Mouse (Mus musculus) CH12.LX (cell line): ENCODE results near the gene Isg15. TPM values are rescaled to one million over a fixed set of nuclear protein-coding genes. Genes with fewer than 3 reads are reported as not detected.

Source experiments
- DNase-seq: peaks from one replicate; pipeline ENCODE4 v3.0.0-alpha.2; 2013; ENCODE audit errors: extremely low read depth
- H3K27ac ChIP-seq: 2 replicates; pipeline ENCODE4 v1.5.1; 2012; ENCODE audit warnings: low read depth, mild to moderate bottlenecking, control low read depth, moderate library complexity; ENCODE audit not compliant: insufficient read depth
- H3K27me3 ChIP-seq: replicated peaks from 2 replicates; pipeline ENCODE3; 2012; ENCODE audit warnings: inconsistent platforms
- H3K36me3 ChIP-seq, 2 experiments: replicated peaks in 1 of 2; 2 replicates each; pipeline versions ENCODE3 to v1.6.1; 2012; ENCODE audit warnings: inconsistent platforms in 1 of 2, low read length in 1 of 2, mild to moderate bottlenecking in 1 of 2, mixed read lengths in 1 of 2, moderate library complexity in 1 of 2; ENCODE audit not compliant: control insufficient read depth in 1 of 2, insufficient read depth in 1 of 2
- H3K4me1 ChIP-seq, 2 experiments: 2 replicates each; pipeline ENCODE4 v1.6.1; 2012; ENCODE audit warnings: inconsistent platforms in 1 of 2, moderate library complexity in 1 of 2; ENCODE audit not compliant: insufficient read depth in 2 of 2, control insufficient read depth in 1 of 2
- H3K4me2 ChIP-seq: 2 replicates; pipeline ENCODE4 v1.6.1; 2012; ENCODE audit warnings: low read depth, mild to moderate bottlenecking, control low read depth; ENCODE audit not compliant: poor library complexity, insufficient read depth, severe bottlenecking
- H3K4me3 ChIP-seq, 3 experiments: fragments of 150-350 bp in 1 of 3; sonication (generic) in 1 of 3; replicated peaks in 1 of 3; 2 replicates each; pipeline versions ENCODE3 to v1.5.1; 2011 to 2012; ENCODE audit warnings: low read depth in 2 of 3, low read length in 2 of 3, mild to moderate bottlenecking in 2 of 3, moderate library complexity in 2 of 3, control low read depth in 1 of 3, improper control_type of control experiment in 1 of 3, inconsistent platforms in 1 of 3, mixed read lengths in 1 of 3; ENCODE audit not compliant: poor library complexity in 1 of 3
- H3K79me2 ChIP-seq: replicated peaks from 2 replicates; pipeline ENCODE4 v1.6.1; 2012; ENCODE audit warnings: mild to moderate bottlenecking, moderate library complexity; ENCODE audit not compliant: control insufficient read depth, poor library complexity, insufficient read depth, severe bottlenecking; ENCODE audit errors: extremely low read depth
- H3K9ac ChIP-seq: 2 replicates; pipeline ENCODE4 v1.6.1; 2012; ENCODE audit warnings: low read depth, mild to moderate bottlenecking, control low read depth, moderate library complexity; ENCODE audit not compliant: insufficient read depth
- H3K9me3 ChIP-seq: replicated peaks from 2 replicates; pipeline ENCODE3; 2012; ENCODE audit warnings: low read length, inconsistent platforms, mixed read lengths
- BHLHE40 ChIP-seq: IDR thresholded peaks from 2 replicates; pipeline ENCODE4 v1.6.1; 2011; ENCODE audit warnings: mild to moderate bottlenecking, low read depth, low read length, improper control_type of control experiment
- CHD2 ChIP-seq: IDR thresholded peaks from 2 replicates; pipeline ENCODE4 v1.6.1; 2011; ENCODE audit warnings: low read length, improper control_type of control experiment
- E2F4 ChIP-seq: IDR thresholded peaks from 2 replicates; pipeline ENCODE4 v1.6.1; 2011; ENCODE audit warnings: low read depth, low read length, improper control_type of control experiment; ENCODE audit not compliant: insufficient replicate concordance
- ELF1 ChIP-seq: IDR thresholded peaks from 2 replicates; pipeline ENCODE4 v1.6.1; 2014; ENCODE audit warnings: low read depth, mild to moderate bottlenecking, inconsistent platforms, low read length, improper control_type of control experiment
- EP300 ChIP-seq: IDR thresholded peaks from 2 replicates; pipeline ENCODE4 v1.6.1; 2011; ENCODE audit warnings: low read length, improper control_type of control experiment
- ETS1 ChIP-seq: conservative IDR thresholded peaks from 2 replicates; pipeline ENCODE4 v1.6.1; 2012; ENCODE audit warnings: low read depth, mild to moderate bottlenecking, inconsistent platforms, low read length, improper control_type of control experiment, moderate library complexity
- GABPA ChIP-seq: IDR thresholded peaks from 2 replicates; pipeline ENCODE4 v1.6.1; 2012; ENCODE audit warnings: low read depth, low read length, improper control_type of control experiment, inconsistent platforms; ENCODE audit not compliant: insufficient replicate concordance
- HCFC1 ChIP-seq: IDR thresholded peaks from 2 replicates; pipeline ENCODE4 v1.6.1; 2012; ENCODE audit warnings: low read depth, mild to moderate bottlenecking, inconsistent platforms, low read length, improper control_type of control experiment
- IRF4 ChIP-seq: IDR thresholded peaks from 2 replicates; pipeline ENCODE4 v1.6.1; 2014; ENCODE audit warnings: low read depth, mild to moderate bottlenecking, inconsistent platforms, low read length, improper control_type of control experiment
- JUN ChIP-seq: IDR thresholded peaks from 2 replicates; pipeline ENCODE4 v1.6.1; 2011; ENCODE audit warnings: low read depth, mild to moderate bottlenecking, low read length, improper control_type of control experiment, moderate library complexity; ENCODE audit not compliant: insufficient read depth
- JUND ChIP-seq: conservative IDR thresholded peaks from 2 replicates; pipeline ENCODE4 v1.6.1; 2011; ENCODE audit warnings: low read depth, low read length, improper control_type of control experiment
- MAFK ChIP-seq: IDR thresholded peaks from 2 replicates; pipeline ENCODE4 v1.6.1; 2011; ENCODE audit warnings: low read length, improper control_type of control experiment; ENCODE audit not compliant: insufficient replicate concordance
- MAZ ChIP-seq: IDR thresholded peaks from 2 replicates; pipeline ENCODE4 v1.6.1; 2012; ENCODE audit warnings: low read depth, mild to moderate bottlenecking, inconsistent platforms, low read length, improper control_type of control experiment, moderate library complexity
- MEF2A ChIP-seq: IDR thresholded peaks from 2 replicates; pipeline ENCODE4 v1.6.1; 2014; ENCODE audit warnings: low read depth, mild to moderate bottlenecking, inconsistent platforms, low read length, improper control_type of control experiment, borderline replicate concordance
- MXI1 ChIP-seq: IDR thresholded peaks from 2 replicates; pipeline ENCODE4 v1.6.1; 2011; ENCODE audit warnings: mild to moderate bottlenecking, low read depth, low read length, improper control_type of control experiment
- MYC ChIP-seq: IDR thresholded peaks from 2 replicates; pipeline ENCODE4 v1.6.1; 2011; ENCODE audit warnings: low read depth, mild to moderate bottlenecking, improper control_type of control experiment, low read length
- NELFE ChIP-seq: IDR thresholded peaks from 2 replicates; pipeline ENCODE4 v1.6.1; 2011; ENCODE audit warnings: low read depth, low read length, improper control_type of control experiment
- PAX5 ChIP-seq: IDR thresholded peaks from 2 replicates; pipeline ENCODE4 v1.6.1; 2012; ENCODE audit warnings: low read length, inconsistent platforms, mixed read lengths
- POLR2AphosphoS2 ChIP-seq: IDR thresholded peaks from 2 replicates; pipeline ENCODE4 v1.6.1; 2011; ENCODE audit warnings: low read depth, low read length, improper control_type of control experiment
- SMC3 ChIP-seq: IDR thresholded peaks from 2 replicates; pipeline ENCODE4 v1.6.1; 2011; ENCODE audit warnings: low read depth, low read length, improper control_type of control experiment
- UBTF ChIP-seq: IDR thresholded peaks from 2 replicates; pipeline ENCODE4 v1.6.1; 2012; ENCODE audit warnings: low read depth, mild to moderate bottlenecking, inconsistent platforms, low read length, improper control_type of control experiment, moderate library complexity
- USF1 ChIP-seq: IDR thresholded peaks from 2 replicates; pipeline ENCODE4 v1.6.1; 2014; ENCODE audit warnings: low read depth, mild to moderate bottlenecking, inconsistent platforms, low read length, improper control_type of control experiment
- USF2 ChIP-seq: conservative IDR thresholded peaks from 2 replicates; pipeline ENCODE4 v1.6.1; 2011; ENCODE audit warnings: low read depth, low read length, improper control_type of control experiment
- ZC3H11A ChIP-seq: IDR thresholded peaks from 2 replicates; pipeline ENCODE4 v1.6.1; 2012; ENCODE audit warnings: low read depth, mild to moderate bottlenecking, inconsistent platforms, low read length, improper control_type of control experiment
- ZKSCAN1 ChIP-seq: IDR thresholded peaks from 2 replicates; pipeline ENCODE4 v1.6.1; 2012; ENCODE audit warnings: low read depth, inconsistent platforms, low read length, improper control_type of control experiment, borderline replicate concordance
- ZMIZ1 ChIP-seq: IDR thresholded peaks from 2 replicates; pipeline ENCODE4 v1.6.1; 2012; ENCODE audit warnings: low read depth, mild to moderate bottlenecking, inconsistent platforms, low read length, improper control_type of control experiment
- ZNF384 ChIP-seq: IDR thresholded peaks from 2 replicates; pipeline ENCODE4 v1.6.1; 2012; ENCODE audit warnings: low read depth, low read length, improper control_type of control experiment, inconsistent platforms
- dilution Hi-C: fragments of 300-500 bp; cut with MboI; formaldehyde crosslinking; loops from 2 replicates; pipeline ENCODE4 v1.14.3; 2020; ENCODE audit warnings: low sequenced_read_pairs; ENCODE audit not compliant: extremely low pct_unique_long_range_greater_than_20kb, extremely low pct_ligation_motif_present
- in situ Hi-C: fragments of 300-500 bp; cut with MboI; formaldehyde crosslinking; loops from 3 replicates; pipeline ENCODE4 v1.14.3; 2019; ENCODE audit warnings: low sequenced_read_pairs, low pct_ligation_motif_present, low pct_unique_long_range_greater_than_20kb, mixed read lengths
- polyA plus RNA-seq: library from polyadenylated mRNA; unstranded; fragments of >175 nt; gene quantifications from 2 replicates; pipeline ENCODE4 v1.2.1, GENCODE M21; 2012; ENCODE audit warnings: low read depth; ENCODE audit not compliant: insufficient read length
- total RNA-seq, 2 experiments: library from RNA; depleted of rRNA; stranded (reverse); fragments of 300-350 nt in 1 of 2; fragments of >200 nt in 1 of 2; gene quantifications; 2 replicates each; pipeline ENCODE4 v1.2.3; 2012 to 2014

Isg15 gene
- total and polyA plus RNA-seq, 3 experiments: 4.8 to 6.8 (median 6.0) TPM

DNA sequence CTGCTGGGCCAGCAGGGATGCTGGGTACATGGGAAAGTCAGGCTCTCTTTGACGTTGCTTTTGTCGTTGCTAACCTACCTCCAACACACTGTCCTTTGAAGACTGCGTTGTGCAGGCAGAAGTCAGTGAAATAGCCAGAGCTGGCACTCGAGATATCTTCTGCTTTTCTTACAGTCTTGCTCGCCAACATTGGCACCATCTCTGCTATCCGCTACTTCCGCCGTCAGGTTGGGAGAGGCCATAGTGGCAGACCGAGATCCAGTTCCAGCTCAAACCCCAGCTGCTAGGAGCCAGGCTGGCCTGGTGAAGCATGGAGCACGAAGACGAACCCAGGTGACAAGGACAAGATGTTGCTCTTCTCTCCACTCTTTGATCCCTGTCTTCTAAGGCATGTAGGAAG is 19.3 kb upstream of the Isg15 start:
- Histone ChIP-seq H3K4me2 (no peak overlapping the region), H3K4me1 (peaks cover 9 to 13% of the 10 kb centered on the region in 2 experiments), H3K27me3 (no peaks in the 10 kb centered on the region), H3K27ac (no peak overlapping the region), H3K36me3 (peaks cover 6 to 26% of the 10 kb centered on the region in 2 experiments), H3K4me3 (no peak overlapping the region), H3K9me3 (no peaks in the 10 kb centered on the region), H3K79me2 (no peaks in the 10 kb centered on the region), H3K9ac (no peak overlapping the region)
- dilution Hi-C loops (no loop called here), in situ Hi-C loops (no loop called here)
- DNase-seq: no peak
- no peak for TF ChIP-seq SMC3
- no peak for TF ChIP-seq ZMIZ1
- no peak for TF ChIP-seq UBTF
- no peak for TF ChIP-seq HCFC1
- TF ChIP-seq MXI1: no peak
- TF ChIP-seq NELFE: no peak
- TF ChIP-seq ZKSCAN1: no peak
- TF ChIP-seq EP300: no peak

- no peak for TF ChIP-seq MEF2A
- no peak for TF ChIP-seq ETS1
- no peak for TF ChIP-seq ZNF384
- TF ChIP-seq EP300: no peak
- TF ChIP-seq USF2: no peak
- no peak for TF ChIP-seq CHD2
- in situ Hi-C loops: no loop called here
- no peaks in the 10 kb centered on the region for H3K9me3 ChIP-seq
- H3K4me1 ChIP-seq: peaks cover 13 to 15% of the 10 kb centered on the region in 2 experiments
- no peak overlapping the region for H3K4me2 ChIP-seq
- H3K9ac ChIP-seq: no peak overlapping the region
- no peak overlapping the region for H3K4me3 ChIP-seq
- peaks cover 6 to 20% of the 10 kb centered on the region in 2 experiments for H3K36me3 ChIP-seq
- no peak overlapping the region for H3K27ac ChIP-seq
- dilution Hi-C loops: no loop called here
- H3K79me2 ChIP-seq: no peaks in the 10 kb centered on the region
- H3K27me3 ChIP-seq: no peaks in the 10 kb centered on the region
- DNase-seq: no peak
These were observed 17.2 kb upstream of the Isg15 start for GRCm38 (mm10) chr4:156217838-156218237.

DNA sequence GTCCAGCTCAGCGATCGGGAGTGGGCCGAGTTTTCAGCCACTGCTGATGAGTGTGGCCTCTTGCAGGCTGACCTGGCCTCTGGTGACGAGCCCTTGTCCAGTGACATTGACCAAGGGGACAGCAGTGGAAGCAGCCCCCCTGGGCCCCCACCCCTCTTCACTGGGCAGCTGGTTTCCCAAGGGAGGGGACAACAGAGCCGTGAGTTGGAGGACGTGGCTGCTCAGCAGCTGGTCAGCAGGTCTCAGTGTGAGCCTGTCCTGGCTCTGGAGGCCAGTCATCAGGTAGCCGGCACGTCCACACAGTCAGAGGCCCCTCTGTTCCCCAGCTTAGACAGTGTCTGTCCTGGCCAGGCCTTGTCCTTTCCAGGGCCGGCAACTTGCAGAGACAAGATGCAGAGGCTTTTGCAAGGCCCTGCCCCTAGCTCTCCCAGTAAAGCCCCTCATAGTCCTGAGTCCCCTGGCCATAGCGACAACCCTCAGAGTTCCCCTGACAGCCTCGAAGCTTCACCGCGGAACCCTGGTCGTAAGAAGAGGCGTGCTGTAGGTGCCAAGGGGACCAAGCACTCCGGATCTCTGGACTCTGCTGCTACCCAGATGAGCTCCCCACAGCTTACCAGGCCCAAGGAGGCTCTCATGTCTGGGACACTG is 16.5 kb upstream of the Isg15 start:
- H3K36me3 ChIP-seq: peaks cover 0 to 13% of the 10 kb centered on the region in 2 experiments
- TF ChIP-seq MXI1 (no peak), POLR2AphosphoS2 (no peak), MAFK (no peak), ZNF384 (no peak), JUN (no peak), E2F4 (no peak), MYC (no peak), IRF4 (no peak), PAX5 (no peak), MAZ (no peak), ELF1 (no peak), USF1 (no peak), GABPA (no peak), BHLHE40 (no peak), JUND (no peak), ZC3H11A (no peak)

More for the DNA sequence above, 16.5 kb upstream of the Isg15 start:
- Histone ChIP-seq H3K27ac (no peak overlapping the region), H3K27me3 (no peaks in the 10 kb centered on the region), H3K79me2 (no peaks in the 10 kb centered on the region), H3K4me1 (peaks cover 13 to 15% of the 10 kb centered on the region in 2 experiments), H3K4me2 (no peak overlapping the region), H3K9ac (no peak overlapping the region), H3K9me3 (no peaks in the 10 kb centered on the region), H3K4me3 (no peak overlapping the region)
- dilution Hi-C loops: no loop called here
- DNase-seq: no peak
- in situ Hi-C loops: no loop called here
